Mouse (Mus musculus): ENCODE measurements at regions not wholly inside any gene's neighbourhood (a gene's known extent, or its start where the extent isn't known, plus 50 kb on each side); places are given as distances from the start of the nearest gene placed in this dataset.

- no peak for DNase-seq
Observed at GRCm38 (mm10) chr4:106247398-106247797, 68.6 kb upstream of the Usp24 start.

DNA sequence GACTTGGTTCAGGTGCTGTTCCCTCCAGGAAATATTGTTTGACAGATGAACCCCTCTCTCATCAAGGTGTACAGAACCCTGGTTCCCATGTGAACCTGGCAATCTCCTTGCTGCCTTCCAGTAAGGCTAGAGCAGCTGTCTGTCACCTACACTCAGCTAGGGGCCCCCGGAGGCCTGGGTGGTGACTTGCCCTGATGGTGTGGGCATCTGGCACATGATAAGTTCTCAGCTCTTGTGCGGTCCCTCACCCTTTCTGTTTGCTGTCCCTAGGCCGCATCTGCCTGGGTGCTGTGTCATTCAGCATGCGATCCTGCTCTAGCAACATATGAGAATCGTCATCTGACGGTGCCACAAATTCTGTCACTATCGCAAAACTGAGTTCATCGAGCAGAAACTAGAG lies 67.7 kb upstream of the Usp24 start:
- no peak for DNase-seq

DNA sequence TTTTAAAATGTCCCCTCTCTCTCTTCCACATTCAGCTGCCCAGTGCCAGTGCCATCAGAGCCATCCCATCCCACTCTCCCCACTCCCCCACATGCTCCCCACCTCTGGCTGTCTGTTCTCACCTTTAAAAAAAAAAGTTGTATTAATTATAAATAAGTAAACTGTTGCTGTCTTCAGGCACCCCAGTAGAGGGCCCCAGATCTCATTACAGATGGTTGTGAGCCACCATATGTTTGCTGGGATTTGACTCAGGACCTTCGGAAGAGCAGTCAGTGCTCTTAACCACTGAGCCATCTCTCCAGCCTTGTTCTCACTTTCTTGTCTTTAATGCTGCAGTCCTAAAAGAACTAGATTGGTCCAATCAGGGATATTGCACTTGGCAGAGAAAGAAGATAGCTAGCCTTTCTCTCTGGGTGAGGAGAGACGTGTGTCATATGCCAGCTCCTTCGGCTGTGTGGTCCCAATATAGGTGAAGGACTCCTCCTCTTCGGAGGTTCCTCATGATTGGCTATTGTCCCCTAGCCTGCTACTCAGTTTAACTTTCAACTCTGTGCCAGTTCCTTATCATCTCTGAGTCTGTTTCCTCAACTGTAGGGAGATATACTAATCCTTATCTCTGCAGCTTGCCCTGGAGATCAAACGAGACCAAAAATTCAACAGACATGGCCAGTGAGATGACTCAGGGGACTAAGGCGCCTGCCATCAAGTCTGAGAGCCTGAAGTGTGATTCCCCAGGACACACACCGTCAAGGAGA lies 66.8 kb upstream of the Usp24 start:
- no peak for DNase-seq

DNA sequence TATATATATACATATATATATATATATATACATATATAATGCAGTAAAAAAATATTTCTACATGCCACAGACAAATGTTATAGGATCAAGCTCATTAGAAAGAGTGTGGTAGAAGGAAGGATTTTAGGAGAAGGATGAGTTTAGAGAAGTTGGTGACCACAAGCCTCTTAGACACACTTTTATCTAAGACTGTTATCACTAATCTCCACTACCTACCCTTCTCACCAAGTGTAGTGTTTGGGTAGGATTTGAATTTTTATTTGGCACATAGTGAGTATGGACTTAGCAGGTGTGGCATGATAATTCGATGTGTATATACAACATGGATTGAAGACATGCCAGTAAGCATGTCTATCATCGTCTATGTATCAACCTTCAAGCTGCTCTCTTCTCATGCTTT lies 66.0 kb upstream of the Usp24 start:
- no peak for DNase-seq

- no peak for DNase-seq
Observed at GRCm38 (mm10) chr4:106251430-106251829, 64.6 kb upstream of the Usp24 start.

GRCm38 (mm10) chr4:106252946-106253345 lies 63.1 kb upstream of the Usp24 start:
- DNase-seq = no peak

GRCm38 (mm10) chr4:106254761-106255475 lies 61.1 kb upstream of the Usp24 start:
- DNase-seq = no peak

DNA sequence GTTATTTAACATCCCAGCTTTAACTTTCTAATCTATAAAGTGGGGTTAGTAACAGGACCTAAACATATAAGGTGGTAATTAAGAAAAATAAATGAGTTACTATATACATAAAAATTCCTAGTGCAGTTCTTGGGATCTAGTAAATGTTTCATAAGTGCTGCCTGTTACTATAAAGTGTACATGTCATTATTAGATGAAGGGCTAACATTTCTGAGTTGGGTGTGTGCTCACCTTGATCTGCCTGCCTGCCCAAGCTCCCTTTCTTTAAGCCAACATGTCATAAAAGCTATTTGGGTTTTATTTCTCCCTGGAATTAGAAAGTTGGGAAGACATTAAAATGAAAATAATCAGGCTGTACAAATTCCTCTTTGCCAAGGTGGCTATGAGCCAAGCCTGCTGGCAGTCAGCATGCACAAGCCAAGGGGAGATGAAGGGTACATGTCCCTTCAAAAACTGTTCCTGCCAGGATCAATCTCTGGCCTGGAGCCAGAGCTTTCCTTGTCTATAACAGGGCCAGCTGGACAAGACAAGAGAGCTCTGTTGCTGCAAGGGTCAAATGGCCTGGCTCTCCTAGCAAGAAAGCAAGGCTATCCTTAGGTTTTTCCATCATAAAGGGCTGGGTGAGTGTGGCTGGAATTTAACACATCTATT lies 59.9 kb upstream of the Usp24 start:
- DNase-seq = no peak

GRCm38 (mm10) chr4:106261404-106261803 lies 54.6 kb upstream of the Usp24 start:
- no peak for DNase-seq

DNA sequence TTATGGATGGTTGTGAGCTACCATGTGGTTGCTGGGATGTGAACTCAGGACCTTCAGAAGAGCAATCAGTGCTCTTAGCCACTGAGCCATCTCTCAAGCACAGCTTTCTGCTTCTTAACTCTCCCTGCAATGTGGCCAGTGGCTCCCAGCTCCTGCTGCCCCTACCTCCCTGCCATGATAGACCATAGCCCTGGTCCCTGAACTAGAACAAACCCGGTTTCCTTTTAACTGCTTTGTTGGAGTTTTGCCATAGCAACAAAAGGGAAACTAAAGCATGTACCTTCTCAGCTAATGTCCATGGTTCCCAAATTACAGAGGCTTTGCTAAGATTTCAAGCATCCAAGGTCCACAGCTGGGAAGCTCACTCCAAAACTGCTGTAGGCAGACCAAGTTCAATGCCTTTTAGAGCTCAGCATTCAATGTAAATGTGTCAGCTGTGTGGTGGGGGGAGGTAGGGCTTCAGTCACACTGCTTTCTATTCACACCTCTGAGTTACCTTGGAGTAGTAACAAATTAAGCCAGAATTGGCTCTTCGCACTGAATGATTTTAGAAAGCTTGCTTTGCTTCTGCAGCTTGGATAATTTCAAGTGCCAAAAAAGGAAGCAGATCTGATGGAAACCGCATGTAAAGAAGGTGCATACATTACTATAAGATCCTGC lies 54.0 kb upstream of the Usp24 start:
- DNase-seq = no peak

DNA sequence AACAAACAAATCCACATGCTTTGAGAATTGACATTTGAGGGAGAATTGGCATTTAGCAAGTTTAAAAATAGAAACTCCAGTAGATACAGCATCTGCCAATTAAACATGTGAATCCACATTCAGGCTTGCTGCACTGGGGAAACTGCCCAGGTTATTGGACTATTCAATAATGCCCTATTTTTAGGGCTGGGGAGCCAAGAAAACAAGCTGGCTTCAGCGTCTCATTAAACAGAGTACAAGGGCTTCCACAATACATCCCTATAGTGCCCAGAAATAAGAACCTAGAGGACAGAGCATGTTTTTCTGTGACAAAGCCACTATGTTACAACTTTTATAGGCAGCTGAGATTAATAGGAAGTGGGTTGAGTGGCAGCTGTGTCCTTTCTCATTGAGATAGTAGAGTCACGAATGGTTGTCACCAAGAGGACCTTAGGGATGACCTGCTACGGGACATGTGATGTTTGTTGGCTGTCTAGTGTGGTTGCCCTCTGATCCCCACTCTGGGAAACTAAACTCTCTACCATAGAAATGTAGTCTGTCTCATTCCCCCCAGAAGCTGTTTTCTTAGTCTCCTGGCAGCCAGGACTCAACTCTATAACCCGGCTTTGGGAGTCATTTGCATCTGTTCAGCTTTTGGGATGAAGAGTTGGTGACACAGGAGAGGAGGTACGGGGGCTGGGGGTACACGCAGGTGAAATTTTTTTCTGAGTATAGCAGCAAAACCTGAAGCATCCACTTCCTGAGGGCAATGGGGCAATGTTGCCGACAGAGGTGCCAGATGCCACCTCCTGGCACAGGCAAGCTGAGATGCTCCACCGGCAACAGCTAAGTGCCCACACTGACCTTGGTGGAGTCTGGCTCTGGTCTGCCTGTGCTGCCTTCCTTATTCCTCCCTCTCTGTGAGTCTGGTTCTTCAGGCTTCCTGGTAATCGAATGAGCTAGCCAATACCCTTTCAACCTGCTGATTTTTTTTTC lies 53.0 kb upstream of the Usp24 start:
- DNase-seq = no peak

Measured in thymus, postnatal 25 days (tissue).